Mouse (Mus musculus) thymus, postnatal 10 days (tissue): ENCODE data around the gene Rubcn.
"Not testable (repeated sequence)": the region's sequence is repeated elsewhere in the genome, so short reads cannot be mapped to it uniquely, and the experiment has no call there.

Experiments used
- DNase-seq, 2 experiments: peaks; one replicate each; pipeline ENCODE4 v3.0.0; 2021; ENCODE audit warnings: low spot score in 2 of 2

Gene Rubcn

GRCm38 (mm10) chr16:32877343-32878156, at the start of gene Rubcn, which contains the start of gene Fyttd1:
TSS of gene Rubcn (minus strand) at chr16:32877766.
TSS of gene Fyttd1 (plus strand) at chr16:32877500.
- DNase-seq = peak; percentile 93 to 94

- no peak for DNase-seq
These were observed 49.5 kb upstream of the Rubcn start for GRCm38 (mm10) chr16:32927044-32927443.

- not testable (repeated sequence) for DNase-seq
These were observed 49.1 kb upstream of the Rubcn start for GRCm38 (mm10) chr16:32926629-32927028.

- no peak for DNase-seq
These were observed 37.9 kb upstream of the Rubcn start for GRCm38 (mm10) chr16:32915292-32916068.

GRCm38 (mm10) chr16:32913937-32914881, 36.6 kb upstream of the Rubcn start, which contains the start of gene Lrch3:
TSS of gene Lrch3 (plus strand) at chr16:32914100.
- DNase-seq = peak; percentile 87 to 94

- DNase-seq = no peak
These were observed 35.6 kb upstream of the Rubcn start for GRCm38 (mm10) chr16:32913212-32913611.

- DNase-seq = no peak
These were observed 29.2 kb upstream of the Rubcn start for GRCm38 (mm10) chr16:32906727-32907126.

- DNase-seq = no peak
These were observed 28.6 kb upstream of the Rubcn start for GRCm38 (mm10) chr16:32906186-32906585.

GRCm38 (mm10) chr16:32902051-32902428, 24.5 kb upstream of the Rubcn start:
- no peak for DNase-seq

GRCm38 (mm10) chr16:32901360-32902050, 23.9 kb upstream of the Rubcn start:
- no peak for DNase-seq

- no peak for DNase-seq
These were observed 18.6 kb upstream of the Rubcn start for GRCm38 (mm10) chr16:32896126-32896525.

- DNase-seq = no peak
These were observed 12.3 kb upstream of the Rubcn start for GRCm38 (mm10) chr16:32889881-32890280.

GRCm38 (mm10) chr16:32887996-32888395, 10.4 kb upstream of the Rubcn start:
- no peak for DNase-seq

GRCm38 (mm10) chr16:32881538-32881937, 4.0 kb upstream of the Rubcn start:
- no peak for DNase-seq

- no peak for DNase-seq
These were observed 1.7 kb upstream of the Rubcn start for GRCm38 (mm10) chr16:32878972-32879926.

- DNase-seq = peak in 1 of 2 experiments; percentile 11
These were observed 612 bp upstream of the Rubcn start for GRCm38 (mm10) chr16:32878157-32878598.

GRCm38 (mm10) chr16:32876831-32877230, 735 bp downstream of the Rubcn start:
- DNase-seq = no peak

GRCm38 (mm10) chr16:32875847-32876246, 1.7 kb downstream of the Rubcn start:
- no peak for DNase-seq

GRCm38 (mm10) chr16:32875281-32875680, 2.3 kb downstream of the Rubcn start:
- DNase-seq = not testable (repeated sequence)

GRCm38 (mm10) chr16:32873366-32873765, 4.2 kb downstream of the Rubcn start:
- DNase-seq = no peak
